1 mouse cellular context compared by ENCODE assay signal in the genomic region with DNA sequence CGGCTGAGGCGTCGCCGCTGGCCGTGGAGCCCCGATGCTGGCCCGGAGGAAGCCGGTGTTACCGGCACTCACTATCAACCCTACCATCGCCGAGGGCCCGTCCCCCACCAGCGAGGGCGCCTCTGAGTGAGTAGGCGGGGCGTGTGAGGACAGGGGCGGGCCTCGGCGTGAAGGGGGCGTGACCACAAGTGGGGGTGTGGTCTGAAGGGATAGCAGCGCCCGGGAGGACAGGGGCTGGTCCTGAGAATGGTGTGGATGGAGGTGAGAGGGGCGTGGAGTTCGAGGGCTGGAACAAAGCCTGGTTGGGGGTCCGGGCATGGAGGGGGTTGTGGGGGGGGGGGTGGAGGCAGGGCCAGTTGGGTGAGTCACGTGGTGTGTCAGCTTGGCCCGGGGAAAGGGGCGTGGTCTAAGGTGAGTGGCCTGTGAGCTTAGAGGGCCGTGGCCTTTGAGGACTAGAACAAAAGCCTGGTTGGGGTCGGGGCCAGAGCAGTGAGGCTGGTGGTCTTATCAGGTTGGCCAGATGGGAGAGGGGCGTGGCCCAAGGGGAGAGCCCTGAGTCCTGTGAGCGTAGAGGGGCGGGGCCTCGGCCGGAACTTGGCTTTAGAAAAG.
TF ChIP-seq lines count a peak whose summit lies in the region.

No protein-coding gene starts in this region.

TF ChIP-seq in CH12.LX, 34 proteins besides CTCF, POLR2A, EP300 and RAD21:
- TF ChIP-seq MXI1 (IDR thresholded peaks at IDR 0.05; ENCODE audit: low read depth, low read length) (peak; percentile 70; the same call in 1 of the 2 replicates), USF2 (conservative IDR thresholded peaks at IDR 0.05; ENCODE audit: low read depth, low read length) (peak; percentile 44), ELF1 (IDR thresholded peaks at IDR 0.05; ENCODE audit: low read depth, low read length) (no peak), JUN (IDR thresholded peaks at IDR 0.05; ENCODE audit: insufficient read depth, low read depth, low read length) (no peak), TCF12 (IDR thresholded peaks at IDR 0.05; ENCODE audit: low read depth, low read length) (no peak), PAX5 (IDR thresholded peaks at IDR 0.05; ENCODE audit: low read length) (no peak), NELFE (IDR thresholded peaks at IDR 0.05; ENCODE audit: low read depth, low read length) (no peak), GABPA (IDR thresholded peaks at IDR 0.05; ENCODE audit: insufficient replicate concordance, low read depth, low read length) (no peak), NRF1 (IDR thresholded peaks at IDR 0.05; ENCODE audit: low read depth, low read length) (no peak), ETS1 (conservative IDR thresholded peaks at IDR 0.05; ENCODE audit: low read depth, low read length) (no peak), MAX (IDR thresholded peaks at IDR 0.05; ENCODE audit: low read length) (peak; percentile 58; the same call in 1 of the 2 replicates), JUND (conservative IDR thresholded peaks at IDR 0.05; ENCODE audit: low read depth, low read length) (no peak), SIN3A (IDR thresholded peaks at IDR 0.05; ENCODE audit: low read length) (no peak; the same call in 1 of the 2 replicates), BHLHE40 (IDR thresholded peaks at IDR 0.05; ENCODE audit: low read depth, low read length) (peak; percentile 8; the same call in 1 of the 2 replicates), CHD1 (IDR thresholded peaks at IDR 0.05; ENCODE audit: low read depth, low read length) (no peak), UBTF (IDR thresholded peaks at IDR 0.05; ENCODE audit: low read depth, low read length) (no peak), MAFK (IDR thresholded peaks at IDR 0.05; ENCODE audit: insufficient replicate concordance, low read length) (no peak), ZKSCAN1 (IDR thresholded peaks at IDR 0.05; ENCODE audit: borderline replicate concordance, low read depth, low read length) (no peak), MYC (IDR thresholded peaks at IDR 0.05; ENCODE audit: low read depth, low read length) (no peak), MEF2A (IDR thresholded peaks at IDR 0.05; ENCODE audit: borderline replicate concordance, low read depth, low read length) (no peak; the same call in 1 of the 2 replicates), MAZ (IDR thresholded peaks at IDR 0.05; ENCODE audit: low read depth, low read length) (0 out of 2 replicates have a peak, but pooled peaks have one; percentile 17), KAT2A (IDR thresholded peaks at IDR 0.05; ENCODE audit: insufficient replicate concordance, low read length) (no peak), E2F4 (IDR thresholded peaks at IDR 0.05; ENCODE audit: insufficient replicate concordance, low read depth, low read length) (no peak), USF1 (IDR thresholded peaks at IDR 0.05; ENCODE audit: low read depth, low read length) (peak; percentile 71), RCOR1 (conservative IDR thresholded peaks at IDR 0.05; ENCODE audit: low read depth, low read length) (no peak), IRF4 (IDR thresholded peaks at IDR 0.05; ENCODE audit: low read depth, low read length) (no peak)
